Mouse (Mus musculus) 3134 (cell line): ENCODE results near the gene Soga1.

Experiments
- DNase-seq: peaks from one replicate; pipeline ENCODE4 v3.0.0-alpha.2; 2011; ENCODE audit warnings: low spot score; ENCODE audit not compliant: insufficient read length; ENCODE audit errors: extremely low read depth

Soga1 gene

DNA sequence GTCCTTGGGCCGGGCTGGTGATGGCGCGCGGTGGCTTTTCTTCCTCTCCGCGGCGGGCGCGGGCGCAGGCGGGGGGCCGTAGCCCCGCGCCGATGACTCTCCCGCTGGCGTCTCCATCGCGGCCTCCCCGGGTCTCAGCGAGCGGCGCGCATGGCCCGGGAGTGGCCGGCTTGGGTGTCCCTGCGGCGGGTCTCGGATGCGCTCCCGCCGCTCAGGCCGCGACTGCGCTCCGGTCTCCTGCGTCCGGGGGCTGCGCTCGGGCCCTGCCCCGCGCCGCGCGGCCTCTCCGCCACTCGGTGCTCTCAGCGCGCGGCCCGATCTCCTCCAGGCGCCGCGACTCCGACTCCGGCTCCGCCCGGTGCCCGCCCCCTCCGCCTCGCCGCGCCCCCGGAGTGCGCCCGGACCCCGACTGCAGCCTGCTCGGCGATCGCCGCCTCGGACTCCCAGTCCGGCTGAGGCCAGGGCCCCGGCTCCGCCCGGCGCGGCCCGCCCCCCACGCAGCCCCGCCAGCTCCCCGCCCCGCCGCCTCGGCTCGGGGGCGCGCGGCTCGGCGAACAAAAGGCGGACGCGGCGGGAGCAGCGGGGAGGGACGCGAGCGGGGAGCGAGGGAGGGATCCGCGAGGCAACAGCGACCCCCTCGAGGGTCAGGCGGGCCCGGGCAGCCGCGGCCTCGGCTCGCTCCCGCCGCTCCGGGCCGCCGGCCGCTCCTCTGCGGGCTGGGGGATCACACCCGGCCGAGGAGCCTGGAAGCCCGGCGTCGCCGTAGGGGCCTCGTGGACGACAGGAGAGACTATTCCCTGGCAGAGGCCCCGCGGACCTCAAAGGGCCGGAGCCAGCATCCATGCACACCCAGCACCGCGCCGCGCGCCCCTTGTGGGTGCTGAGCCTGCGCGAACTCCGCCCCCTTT is at the start of gene Soga1:
Soga1 (minus strand) TSS at position 462 of the 908 bp plus-strand sequence.
- DNase-seq, result no peak

GRCm38 (mm10) chr2:157128072-157128471 is 49.0 kb upstream of the Soga1 start:
- DNase-seq, result no peak

- DNase-seq, result no peak
Observed at GRCm38 (mm10) chr2:157127370-157127769, 48.3 kb upstream of the Soga1 start.

DNA sequence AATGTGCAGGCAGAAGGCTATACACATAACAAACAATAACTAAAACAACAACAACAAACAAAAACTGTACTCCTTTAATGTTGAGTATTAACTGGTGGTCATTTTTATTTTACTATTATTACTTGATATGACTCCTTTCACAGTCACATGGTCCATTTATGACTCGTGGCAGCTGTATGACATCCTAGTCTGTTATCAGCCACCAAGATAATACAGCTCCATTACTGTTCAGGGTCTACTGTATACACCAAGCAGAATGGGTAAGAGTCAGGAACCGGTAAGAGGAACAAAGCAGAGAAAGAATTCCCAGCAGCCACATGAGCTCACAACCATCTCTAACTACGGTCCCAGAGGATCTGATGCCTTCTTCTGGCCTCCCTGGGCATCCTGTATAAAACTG is 46.2 kb upstream of the Soga1 start:
- DNase-seq, result no peak

GRCm38 (mm10) chr2:157121766-157122165 is 42.7 kb upstream of the Soga1 start:
- DNase-seq, result no peak

- no peak for DNase-seq
Observed at GRCm38 (mm10) chr2:157119075-157119474, 40.0 kb upstream of the Soga1 start.

- no peak for DNase-seq
Observed at GRCm38 (mm10) chr2:157118556-157118955, 39.5 kb upstream of the Soga1 start.

DNA sequence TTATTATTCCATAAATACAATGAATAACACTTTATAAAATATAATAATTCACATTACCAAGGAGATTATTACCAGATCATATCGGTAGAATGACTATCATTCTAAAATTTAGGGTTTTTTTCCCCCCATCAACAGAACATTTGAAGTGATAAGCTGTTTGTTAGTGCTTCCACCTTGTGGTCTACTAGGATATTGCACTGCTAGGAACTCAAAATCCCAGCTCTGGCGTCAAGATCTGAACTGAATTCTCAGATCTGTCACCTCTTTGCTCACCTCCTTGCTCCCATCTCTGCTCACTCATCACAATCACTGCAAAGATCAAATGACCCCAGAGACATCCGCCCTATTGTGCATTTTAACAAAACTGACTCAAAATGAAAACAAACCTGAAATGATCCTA is 37.9 kb upstream of the Soga1 start:
- DNase-seq, result no peak

DNA sequence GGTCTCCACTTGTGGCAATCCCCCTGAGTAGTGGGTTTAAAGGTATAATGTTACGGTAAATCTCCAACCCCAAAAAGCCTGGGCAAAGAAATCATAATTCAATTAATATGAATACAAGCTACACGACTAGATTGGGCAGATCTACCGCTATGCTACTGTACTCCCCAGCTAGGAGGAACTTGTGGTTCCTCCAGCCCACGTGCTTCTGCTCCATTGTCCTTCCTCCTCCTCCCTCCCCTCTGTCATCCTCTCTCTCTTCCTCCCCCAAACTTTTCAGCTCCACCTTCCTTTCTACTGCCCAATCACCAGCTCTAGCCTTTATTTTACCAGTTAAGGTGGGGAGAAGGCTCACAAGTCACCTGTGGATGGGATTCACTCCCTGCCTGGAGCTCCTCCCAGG is 29.2 kb upstream of the Soga1 start:
- no peak for DNase-seq

DNA sequence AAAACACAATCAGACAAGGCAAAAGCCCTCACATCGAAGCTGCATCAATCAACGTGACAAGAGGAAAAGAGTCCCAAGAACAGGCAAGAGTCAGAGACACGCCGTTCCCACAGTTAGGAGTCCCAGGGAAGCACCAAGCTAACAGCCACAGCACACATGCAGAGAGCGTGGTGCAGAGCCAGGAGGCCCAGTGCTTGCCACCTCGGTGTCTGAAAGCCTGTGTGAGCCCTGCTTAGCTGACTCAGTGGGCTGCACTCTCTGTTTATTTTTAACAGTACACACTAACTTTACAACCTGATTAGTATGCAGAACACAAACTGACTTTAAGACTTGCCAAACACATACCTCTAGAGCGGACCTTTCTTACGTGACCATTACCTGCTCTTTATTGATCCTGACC is 25.4 kb upstream of the Soga1 start:
- DNase-seq, result no peak

GRCm38 (mm10) chr2:157102256-157102655 is 23.2 kb upstream of the Soga1 start:
- DNase-seq, result no peak

- DNase-seq, result no peak
Observed at GRCm38 (mm10) chr2:157101650-157102049, 22.6 kb upstream of the Soga1 start.

- DNase-seq, result no peak
Observed at GRCm38 (mm10) chr2:157100319-157100605, 21.2 kb upstream of the Soga1 start.

DNA sequence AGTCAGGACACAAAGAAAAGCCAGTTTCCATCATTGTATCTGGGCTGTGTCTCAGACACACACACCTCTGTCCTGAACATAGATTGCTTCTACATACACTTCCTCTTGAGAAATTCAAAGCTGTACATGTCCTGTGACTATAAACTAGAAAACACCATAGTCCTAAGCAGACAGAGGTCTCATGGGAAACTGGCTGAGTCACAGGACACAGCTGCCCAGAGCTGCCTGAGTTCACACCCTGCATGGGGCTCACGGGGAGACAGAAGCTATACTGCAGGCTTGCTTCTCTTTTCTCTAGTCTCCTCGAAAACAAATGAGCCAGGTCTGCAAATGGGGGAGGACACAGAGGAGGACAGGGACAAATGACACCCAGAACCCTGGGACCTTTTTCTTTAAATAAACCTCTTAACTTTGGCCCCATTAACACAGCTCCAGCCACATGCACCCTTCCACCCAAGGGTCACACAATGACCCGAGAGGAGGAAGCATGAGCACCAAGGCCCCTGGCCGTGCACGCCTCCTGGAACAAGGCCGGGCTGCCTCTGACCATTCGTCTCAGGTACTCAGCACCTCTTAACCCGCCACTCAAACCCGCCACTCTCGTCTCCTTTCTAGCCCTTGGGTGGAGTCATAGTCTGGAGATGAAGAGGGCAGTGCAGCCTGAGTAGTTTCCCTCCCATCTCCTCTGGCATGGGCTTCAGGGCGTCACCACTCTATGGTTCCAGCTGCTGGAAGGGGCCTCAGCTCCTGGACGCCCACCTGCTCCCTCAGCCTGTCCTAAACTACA is 20.7 kb upstream of the Soga1 start:
- DNase-seq, result no peak

- no peak for DNase-seq
Observed at GRCm38 (mm10) chr2:157095005-157095755, 16.1 kb upstream of the Soga1 start.

- DNase-seq, result no peak
Observed at GRCm38 (mm10) chr2:157092024-157092423, 13.0 kb upstream of the Soga1 start.

DNA sequence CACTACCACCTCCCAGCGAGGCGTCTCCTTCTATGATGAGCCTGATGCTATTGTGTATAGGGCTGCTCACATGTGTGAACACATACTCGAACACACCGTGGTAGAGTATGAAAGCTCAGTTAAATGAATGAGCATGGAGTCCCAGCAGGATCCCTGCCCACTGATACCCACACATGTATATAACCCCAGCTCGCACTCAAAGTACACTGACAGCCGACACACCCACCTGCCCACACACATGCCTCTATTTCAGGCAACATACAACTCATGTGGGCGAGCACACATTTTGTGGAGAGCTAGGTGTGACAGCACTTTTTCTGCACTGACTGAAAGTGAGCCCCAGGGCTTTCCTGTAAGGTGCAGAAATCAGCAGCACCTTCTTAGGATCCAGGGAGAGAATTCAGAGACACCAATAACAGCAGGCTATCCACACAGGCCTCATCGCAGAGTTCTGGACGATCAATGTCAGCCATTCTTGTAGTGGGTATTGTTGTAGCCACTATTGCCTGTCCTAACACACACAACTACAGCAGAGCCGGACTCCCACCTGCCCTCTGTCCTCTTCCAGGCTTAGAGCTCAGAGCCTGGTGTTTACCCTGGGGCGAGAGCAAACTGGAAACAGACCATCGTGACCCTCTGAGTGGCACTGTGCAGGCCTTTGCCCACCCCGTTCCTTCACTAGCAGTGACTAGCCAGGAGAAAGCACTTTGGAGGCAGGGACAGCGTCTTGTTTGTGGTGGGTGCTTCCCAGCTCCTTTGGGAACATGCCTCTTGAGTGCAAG is 8.7 kb upstream of the Soga1 start:
- DNase-seq, result no peak

GRCm38 (mm10) chr2:157086796-157087195 is 7.7 kb upstream of the Soga1 start, which contains the start of gene Tldc2:
Gene Tldc2 (plus strand): TSS chr2:157087055.
- no peak for DNase-seq

DNA sequence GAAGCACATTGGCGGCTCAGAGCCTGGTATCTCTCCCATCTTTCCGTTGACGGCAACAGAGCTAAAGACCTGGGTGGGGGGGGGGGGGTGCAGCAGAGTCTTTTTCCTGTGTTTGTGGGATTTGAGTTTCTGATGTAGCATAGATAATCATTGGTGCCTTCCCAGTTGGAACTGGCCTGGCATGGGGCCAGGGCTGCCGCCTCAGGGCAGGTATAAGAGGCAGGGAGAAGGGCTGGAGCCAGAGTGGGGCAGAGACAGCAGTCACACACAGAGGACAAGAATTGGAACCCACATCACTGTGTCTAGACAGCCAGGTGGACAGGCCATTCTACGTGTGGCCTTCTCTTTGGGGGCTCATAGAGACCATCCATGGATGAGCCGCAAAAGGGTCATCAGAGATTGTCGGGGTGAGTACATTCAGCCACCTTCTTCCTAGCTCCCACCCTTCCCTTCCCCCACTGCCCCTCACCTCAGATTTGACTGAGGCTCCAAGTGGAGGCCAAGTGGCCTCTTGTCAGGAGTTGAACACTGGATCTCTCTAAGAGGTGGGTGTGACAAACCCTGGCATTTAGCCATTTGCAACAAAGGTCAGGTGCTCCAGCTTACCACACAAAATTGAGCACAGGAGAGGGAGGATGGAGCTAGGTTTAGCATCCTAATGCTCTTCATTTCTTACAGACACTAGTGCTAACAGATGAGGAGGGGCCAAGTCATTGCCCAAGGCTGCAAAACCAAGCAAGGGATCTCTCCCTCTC is 6.0 kb upstream of the Soga1 start:
- no peak for DNase-seq

- DNase-seq, result no peak
Observed at GRCm38 (mm10) chr2:157081960-157082359, 2.9 kb upstream of the Soga1 start.
